Mouse (Mus musculus): ENCODE measurements around the gene Hecw2. TPM values are rescaled to one million over a fixed set of nuclear protein-coding genes. Genes with fewer than 3 reads are reported as not detected.

Hecw2 gene
- total and polyA plus RNA-seq, 3 experiments, result 0.27 TPM; not detected in 2

GRCm38 (mm10) chr1:53860611-53861010, 334.4 kb downstream of the Hecw2 start:
- DNase-seq (ENCODE audit: low spot score) (no peak), ATAC-seq (ENCODE audit: extremely low read depth, insufficient number of reproducible peaks, low FRiP score, poor library complexity, severe bottlenecking) (no peak)
- Histone ChIP-seq H3K27me3 (ENCODE audit: insufficient read depth, low read length) (peaks cover 2% of the 10 kb centered on the region), H3K36me3 (replicated peaks) (no peaks in the 10 kb centered on the region), H3K9me3 (replicated peaks) (no peaks in the 10 kb centered on the region), H3K4me1 (ENCODE audit: insufficient read depth, low read depth, low read length) (no peaks in the 10 kb centered on the region), H3K4me3 (ENCODE audit: low read depth, low read length) (no peak overlapping the region)
- no peak for TF ChIP-seq CTCF (IDR thresholded peaks at IDR 0.05; ENCODE audit: low read depth, low read length)

- no peak for TF ChIP-seq GATA1 (IDR thresholded peaks at IDR 0.05; ENCODE audit: borderline replicate concordance, low read length)
- no peak for TF ChIP-seq TAL1 (conservative IDR thresholded peaks at IDR 0.05; ENCODE audit: low read depth, low read length)
- TF ChIP-seq CTCF (IDR thresholded peaks at IDR 0.05; ENCODE audit: low read depth, low read length), result no peak
- TF ChIP-seq POLR2AphosphoS5 (IDR thresholded peaks at IDR 0.05; ENCODE audit: insufficient replicate concordance, low read depth, low read length), result no peak
- no peak for TF ChIP-seq GATA2 (IDR thresholded peaks at IDR 0.05; ENCODE audit: borderline replicate concordance, low read depth, low read length)
- Histone ChIP-seq H3K36me3 (replicated peaks) (no peaks in the 10 kb centered on the region), H3K4me1 (ENCODE audit: insufficient read depth, low read depth, low read length) (no peaks in the 10 kb centered on the region), H3K4me3 (ENCODE audit: low read depth, low read length) (no peak overlapping the region), H3K9me3 (replicated peaks) (no peaks in the 10 kb centered on the region), H3K27me3 (ENCODE audit: insufficient read depth, low read length) (peaks cover 2% of the 10 kb centered on the region)
- no peak for DNase-seq (ENCODE audit: low spot score)
- no peak for ATAC-seq (ENCODE audit: extremely low read depth, insufficient number of reproducible peaks, low FRiP score, poor library complexity, severe bottlenecking)
Measured at GRCm38 (mm10) chr1:53859175-53859574, 335.8 kb downstream of the Hecw2 start.

- no peak for ATAC-seq (ENCODE audit: extremely low read depth, insufficient number of reproducible peaks, low FRiP score, poor library complexity, severe bottlenecking)
- no peak for TF ChIP-seq TAL1 (conservative IDR thresholded peaks at IDR 0.05; ENCODE audit: low read depth, low read length)
- TF ChIP-seq POLR2AphosphoS5 (IDR thresholded peaks at IDR 0.05; ENCODE audit: insufficient replicate concordance, low read depth, low read length), result no peak
- no peak for TF ChIP-seq CTCF (IDR thresholded peaks at IDR 0.05; ENCODE audit: low read depth, low read length)
- TF ChIP-seq GATA2 (IDR thresholded peaks at IDR 0.05; ENCODE audit: borderline replicate concordance, low read depth, low read length), result no peak
- TF ChIP-seq GATA1 (IDR thresholded peaks at IDR 0.05; ENCODE audit: borderline replicate concordance, low read length), result no peak
Measured at GRCm38 (mm10) chr1:53856501-53857103, 338.4 kb downstream of the Hecw2 start.

DNA sequence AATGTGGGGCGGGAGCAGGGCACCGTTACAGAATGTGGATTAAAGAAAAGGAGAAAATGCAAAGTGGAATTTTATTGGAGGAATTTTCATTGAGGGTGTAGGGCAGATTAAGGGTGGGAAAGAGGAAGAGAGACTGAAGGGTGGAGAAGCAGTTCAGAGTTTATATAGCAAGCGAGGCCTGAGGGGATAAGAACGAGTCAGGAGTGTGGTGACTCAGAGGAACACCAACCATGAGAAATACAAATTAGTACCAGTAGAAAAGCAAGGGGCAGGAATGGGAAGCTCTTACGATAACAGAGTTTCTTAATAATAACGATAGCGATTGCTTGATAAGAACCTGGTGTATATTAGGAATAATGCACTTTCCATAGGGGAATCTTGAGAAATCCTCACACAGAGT, 339.2 kb downstream of the Hecw2 start:
- no peak overlapping the region for H3K4me3 ChIP-seq (ENCODE audit: low read depth, low read length)
- TF ChIP-seq GATA1 (IDR thresholded peaks at IDR 0.05; ENCODE audit: borderline replicate concordance, low read length) (no peak), POLR2AphosphoS5 (IDR thresholded peaks at IDR 0.05; ENCODE audit: insufficient replicate concordance, low read depth, low read length) (no peak)

More at GRCm38 (mm10) chr1:53856501-53857103, 338.4 kb downstream of the Hecw2 start:
- Histone ChIP-seq H3K4me1 (ENCODE audit: insufficient read depth, low read depth, low read length) (no peaks in the 10 kb centered on the region), H3K36me3 (replicated peaks) (no peaks in the 10 kb centered on the region), H3K4me3 (ENCODE audit: low read depth, low read length) (no peak overlapping the region), H3K9me3 (replicated peaks) (no peaks in the 10 kb centered on the region), H3K27me3 (ENCODE audit: insufficient read depth, low read length) (no peaks in the 10 kb centered on the region; the same call in 1 of the 2 replicates)
- DNase-seq (ENCODE audit: low spot score), result no peak

DNA sequence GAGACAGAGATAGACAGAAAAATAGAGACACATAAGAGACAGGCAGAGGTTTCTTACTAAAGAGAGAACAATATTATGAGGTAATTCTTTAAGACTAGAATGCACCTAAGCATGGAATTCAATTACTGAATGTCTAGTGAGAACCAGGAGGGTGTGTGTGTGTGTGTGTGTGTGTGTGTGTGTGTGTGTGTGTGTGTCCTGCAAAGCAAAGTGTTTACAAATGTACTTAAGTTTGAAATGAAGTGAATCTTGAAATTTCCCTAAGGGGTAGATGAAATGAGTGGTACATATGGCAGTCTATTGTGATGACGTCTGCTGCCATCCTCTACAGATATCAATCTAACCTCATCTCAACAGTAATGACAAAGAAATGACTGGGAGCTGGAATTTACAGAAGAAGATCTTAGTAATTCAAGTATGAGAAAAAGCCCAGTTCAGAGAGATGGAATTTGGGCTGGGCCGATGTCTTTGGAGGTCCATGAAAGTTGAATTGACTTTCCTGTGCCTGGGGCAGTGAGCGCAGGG, 342.8 kb downstream of the Hecw2 start:
- no peaks in the 10 kb centered on the region; the same call in 1 of the 2 replicates for H3K27me3 ChIP-seq (ENCODE audit: insufficient read depth, low read length)
- ATAC-seq (ENCODE audit: extremely low read depth, insufficient number of reproducible peaks, low FRiP score, poor library complexity, severe bottlenecking) (no peak), DNase-seq (ENCODE audit: low spot score) (no peak)
- no peaks in the 10 kb centered on the region for H3K9me3 ChIP-seq (replicated peaks)
- TF ChIP-seq POLR2AphosphoS5 (IDR thresholded peaks at IDR 0.05; ENCODE audit: insufficient replicate concordance, low read depth, low read length), result no peak
- no peak for TF ChIP-seq TAL1 (conservative IDR thresholded peaks at IDR 0.05; ENCODE audit: low read depth, low read length)
- TF ChIP-seq GATA1 (IDR thresholded peaks at IDR 0.05; ENCODE audit: borderline replicate concordance, low read length), result no peak
- TF ChIP-seq CTCF (IDR thresholded peaks at IDR 0.05; ENCODE audit: low read depth, low read length), result no peak
- TF ChIP-seq GATA2 (IDR thresholded peaks at IDR 0.05; ENCODE audit: borderline replicate concordance, low read depth, low read length), result no peak
- H3K4me1 ChIP-seq (ENCODE audit: insufficient read depth, low read depth, low read length), result peaks cover 4% of the 10 kb centered on the region; the same call in 1 of the 2 replicates
- no peak overlapping the region for H3K4me3 ChIP-seq (ENCODE audit: low read depth, low read length)
- no peaks in the 10 kb centered on the region for H3K36me3 ChIP-seq (replicated peaks)

More for the DNA sequence above, 339.2 kb downstream of the Hecw2 start:
- Histone ChIP-seq H3K36me3 (replicated peaks) (no peaks in the 10 kb centered on the region), H3K27me3 (ENCODE audit: insufficient read depth, low read length) (no peaks in the 10 kb centered on the region; the same call in 1 of the 2 replicates), H3K4me1 (ENCODE audit: insufficient read depth, low read depth, low read length) (peaks cover 3% of the 10 kb centered on the region; the same call in 1 of the 2 replicates), H3K9me3 (replicated peaks) (no peaks in the 10 kb centered on the region)
- ATAC-seq (ENCODE audit: extremely low read depth, insufficient number of reproducible peaks, low FRiP score, poor library complexity, severe bottlenecking) (no peak), DNase-seq (ENCODE audit: low spot score) (no peak)

DNA sequence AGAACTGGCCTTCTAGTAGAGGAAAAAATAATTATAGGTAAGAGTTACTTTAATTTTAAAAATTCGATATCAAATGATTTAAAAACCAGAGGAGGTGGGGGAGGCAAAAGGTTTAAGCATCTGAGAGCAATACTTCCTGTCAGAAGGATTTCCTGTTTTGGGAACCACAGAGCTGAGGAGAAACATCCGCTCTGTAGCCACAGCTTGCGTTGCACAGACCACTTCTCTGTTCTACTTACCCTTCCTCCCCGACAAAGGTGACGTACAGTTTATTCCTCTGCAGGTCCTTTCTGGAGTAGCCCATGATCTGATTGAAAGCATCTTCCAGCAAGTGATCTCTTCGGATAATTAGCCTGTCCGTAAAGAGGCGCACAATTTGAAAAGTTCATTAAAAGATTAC, 343.6 kb downstream of the Hecw2 start:
- no peak overlapping the region for H3K4me3 ChIP-seq (ENCODE audit: low read depth, low read length)
- TF ChIP-seq GATA2 (IDR thresholded peaks at IDR 0.05; ENCODE audit: borderline replicate concordance, low read depth, low read length), result no peak
- no peak for TF ChIP-seq TAL1 (conservative IDR thresholded peaks at IDR 0.05; ENCODE audit: low read depth, low read length)
- H3K36me3 ChIP-seq (replicated peaks), result no peaks in the 10 kb centered on the region
- ATAC-seq (ENCODE audit: extremely low read depth, insufficient number of reproducible peaks, low FRiP score, poor library complexity, severe bottlenecking), result peak; percentile 18; the same call in 1 of the 2 replicates
- no peaks in the 10 kb centered on the region for H3K27me3 ChIP-seq (ENCODE audit: insufficient read depth, low read length)
- no peaks in the 10 kb centered on the region for H3K9me3 ChIP-seq (replicated peaks)
- DNase-seq (ENCODE audit: low spot score), result no peak
- H3K4me1 ChIP-seq (ENCODE audit: insufficient read depth, low read depth, low read length), result peaks cover 4% of the 10 kb centered on the region; the same call in 1 of the 2 replicates

Measured in G1E (cell line).